Mouse (Mus musculus): ENCODE measurements at regions not wholly inside any gene's neighbourhood (a gene's known extent, or its start where the extent isn't known, plus 50 kb on each side); places are given as distances from the start of the nearest gene placed in this dataset.

DNA sequence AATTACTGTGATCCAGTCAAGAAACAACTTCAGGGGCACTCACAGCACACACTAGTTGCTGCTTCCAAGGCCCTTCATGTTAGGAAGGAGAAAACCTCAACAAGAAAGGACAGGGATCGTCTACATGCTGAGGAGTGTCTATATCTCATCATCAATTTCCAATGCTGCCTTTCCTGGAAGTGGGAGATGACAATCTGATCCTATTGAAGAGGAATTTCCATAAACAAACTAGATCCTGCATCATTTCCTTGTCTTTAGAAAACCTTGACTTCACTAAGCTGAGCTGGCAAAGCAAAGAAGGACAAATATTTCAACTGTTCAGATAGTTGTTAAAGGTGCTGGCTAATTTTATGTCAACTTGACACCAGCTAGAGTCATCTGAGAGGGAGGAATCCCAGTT, 83.5 kb upstream of the Rapgef5 start:
- DNase-seq: no peak

DNA sequence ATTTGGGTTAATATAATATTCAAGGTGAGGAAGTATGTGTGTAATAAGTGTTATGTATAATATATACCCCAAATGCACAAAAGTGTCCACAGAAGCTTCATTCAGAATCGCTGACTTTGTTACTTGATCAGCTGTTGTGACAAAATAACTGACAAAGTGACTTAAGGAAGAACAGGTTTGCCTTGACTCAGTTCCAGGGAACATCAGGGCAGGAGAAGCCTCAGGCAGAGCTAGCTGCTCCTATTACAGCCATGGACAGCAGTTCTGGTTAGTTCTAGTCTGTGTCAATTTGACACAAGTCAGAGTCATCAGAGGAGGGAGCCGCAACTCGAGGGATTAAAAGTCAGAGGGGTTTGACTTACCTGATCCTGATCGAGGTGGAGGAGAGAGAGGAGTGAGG, 79.3 kb upstream of the Rapgef5 start:
- no peak for DNase-seq

GRCm38 (mm10) chr12:117439015-117439605, 77.2 kb upstream of the Rapgef5 start:
- no peak for DNase-seq

DNA sequence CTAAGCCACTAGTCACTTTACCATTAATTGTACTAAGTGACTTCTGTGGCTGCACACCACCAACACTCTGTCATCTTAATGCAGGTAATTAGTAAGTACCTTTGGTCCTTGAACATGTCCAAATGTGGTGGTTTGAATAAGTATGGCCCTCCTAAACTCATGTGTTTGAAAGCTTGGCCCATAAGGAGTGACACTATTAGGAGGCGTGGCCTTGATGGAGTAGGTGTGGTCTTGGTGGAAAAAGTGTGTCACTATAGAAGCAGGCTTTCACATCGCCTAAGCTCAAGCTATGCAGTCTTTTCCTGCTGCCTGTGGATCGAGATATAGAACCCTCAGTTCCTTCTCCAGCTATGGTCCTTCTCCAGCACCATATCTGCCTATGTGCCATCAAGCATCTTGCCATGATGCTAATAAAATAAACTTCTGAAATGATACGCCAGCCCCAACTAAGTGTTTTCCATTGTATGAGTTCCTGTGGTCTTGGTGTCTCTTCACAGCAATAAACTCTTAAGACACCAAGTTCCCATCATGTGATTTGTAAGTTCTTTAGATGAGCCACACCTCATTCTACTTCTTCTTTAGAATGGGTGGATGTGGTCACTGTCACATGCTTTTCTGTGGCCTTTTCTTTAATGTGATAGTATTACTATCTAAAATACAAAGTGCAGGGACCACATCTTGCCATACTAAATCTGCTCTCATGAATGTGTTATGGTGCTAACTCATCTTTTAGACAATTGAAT, 71.9 kb upstream of the Rapgef5 start:
- DNase-seq: no peak

DNA sequence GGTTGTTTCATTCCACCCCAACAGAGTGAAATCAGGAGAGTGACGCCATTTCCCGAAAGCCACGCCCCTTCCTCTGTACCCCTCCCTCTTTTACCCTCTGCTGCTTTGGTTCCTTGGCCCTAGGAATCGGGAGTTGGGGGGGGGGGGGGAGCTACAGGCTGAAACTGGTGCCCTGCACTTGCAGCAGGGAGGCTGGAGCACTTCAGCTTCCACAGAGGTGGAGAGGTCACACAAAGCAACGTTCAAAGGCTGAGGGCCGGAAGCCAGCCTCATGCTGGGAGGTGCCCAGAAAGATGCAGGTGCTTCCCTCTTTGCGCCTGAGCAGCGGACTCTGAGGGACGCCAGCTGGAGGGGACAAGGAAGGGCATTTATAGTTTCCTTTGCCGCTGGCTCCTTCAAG, 69.1 kb upstream of the Rapgef5 start:
- DNase-seq: peak; percentile 67 to 79

DNA sequence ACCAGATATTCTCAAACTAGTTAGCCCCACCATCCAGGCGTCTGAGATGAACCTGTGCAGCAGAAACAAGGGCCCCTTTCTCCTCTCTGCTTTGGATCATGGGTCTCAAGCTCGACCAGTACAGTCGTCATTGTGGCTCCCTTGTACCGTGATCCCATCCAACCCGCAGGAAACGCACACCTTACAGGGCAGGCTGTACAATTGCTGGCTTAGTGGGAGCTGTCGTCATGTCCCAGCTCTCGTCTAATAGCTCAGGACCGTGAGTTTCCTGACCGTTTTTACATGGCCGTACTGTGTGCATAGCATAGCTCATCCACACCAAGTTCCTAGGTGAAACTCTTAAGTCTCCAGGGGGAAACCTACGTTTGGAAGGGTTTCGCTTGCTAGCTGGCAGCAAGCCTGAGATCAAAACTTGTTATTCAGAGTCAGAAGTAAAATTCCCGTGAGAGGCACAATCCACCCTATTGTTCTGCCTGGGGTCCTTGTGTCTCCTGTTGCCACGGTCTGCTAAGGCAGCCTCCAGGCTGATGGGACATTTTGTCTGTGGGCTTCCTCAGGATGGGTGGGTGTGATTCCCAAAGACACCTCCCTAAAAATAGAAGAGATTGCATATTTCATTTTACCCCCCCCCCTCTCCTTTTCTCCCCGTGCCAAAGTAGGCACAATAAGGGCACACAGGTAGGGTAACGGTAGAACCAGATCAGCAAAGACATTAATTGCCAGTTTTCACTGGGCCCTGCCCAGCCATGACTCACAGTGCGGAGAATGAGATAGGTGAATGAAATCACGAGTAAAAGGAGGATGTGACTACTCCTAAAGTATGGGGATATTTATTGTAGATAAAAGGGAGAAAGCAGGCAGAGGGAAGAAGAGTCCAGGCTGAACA, 68.2 kb upstream of the Rapgef5 start:
- DNase-seq: no peak

GRCm38 (mm10) chr12:117449080-117449479, 67.2 kb upstream of the Rapgef5 start:
- no peak for DNase-seq

DNA sequence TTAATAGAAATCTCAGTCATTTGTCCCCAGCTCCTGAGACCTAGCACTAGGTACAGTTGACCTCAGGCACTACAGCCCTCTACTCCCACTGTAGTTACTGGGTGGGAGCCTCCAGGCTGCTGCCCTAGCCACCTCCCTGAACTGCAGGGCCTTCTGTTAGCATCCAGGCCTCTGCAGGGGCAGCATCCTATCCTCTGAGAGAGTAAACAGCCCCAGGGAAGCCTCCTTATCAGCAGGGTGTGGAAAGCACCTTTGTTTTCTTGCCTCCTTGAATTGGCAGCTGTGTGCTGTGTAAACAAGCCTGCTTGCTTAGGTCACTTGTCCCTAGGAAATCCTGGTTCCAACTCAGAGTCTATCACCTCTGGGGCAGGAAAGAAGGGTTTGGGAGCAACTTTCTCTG, 66.2 kb upstream of the Rapgef5 start:
- DNase-seq: no peak

DNA sequence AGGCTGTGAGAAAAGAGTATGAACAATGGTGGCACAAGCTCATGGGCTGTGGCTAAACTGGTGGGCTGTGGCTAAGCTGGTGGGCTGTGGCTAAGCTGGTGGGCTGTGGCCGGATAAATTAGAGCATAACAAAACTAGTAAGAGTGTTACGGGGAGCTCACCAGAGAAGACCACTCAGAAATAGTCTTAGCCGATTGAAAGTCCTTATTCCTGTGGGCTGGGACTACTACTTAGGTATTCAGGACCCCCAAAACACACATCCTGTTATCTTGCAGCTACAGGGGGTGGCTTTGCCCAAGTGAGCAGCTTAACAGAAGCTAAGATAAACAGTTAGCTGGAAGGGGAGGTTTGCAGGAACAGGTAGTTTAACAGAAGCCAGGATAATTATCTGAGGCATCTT, 65.4 kb upstream of the Rapgef5 start:
- DNase-seq: no peak

DNA sequence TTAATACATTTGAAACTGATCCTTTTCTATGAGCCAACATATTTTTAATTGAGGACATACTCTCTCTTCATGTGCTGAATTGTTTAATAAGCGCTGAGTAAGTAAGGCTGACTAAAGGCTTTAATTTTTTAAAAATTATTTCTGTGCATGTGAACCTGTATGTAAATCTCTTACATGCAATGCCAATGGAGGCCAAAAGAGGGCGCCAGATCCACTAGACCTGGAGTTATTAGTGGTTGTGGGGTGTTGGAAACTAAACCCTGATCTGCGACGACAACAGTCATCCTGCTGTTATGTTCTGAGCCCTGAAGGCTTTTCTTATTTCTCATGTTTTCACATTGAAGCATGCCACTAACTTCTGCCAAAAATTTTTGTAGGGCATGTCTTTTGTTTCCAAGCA, 64.8 kb upstream of the Rapgef5 start:
- DNase-seq: peak; percentile 27 to 42

- DNase-seq: no peak
These were observed 60.5 kb upstream of the Rapgef5 start for GRCm38 (mm10) chr12:117455800-117456199.

DNA sequence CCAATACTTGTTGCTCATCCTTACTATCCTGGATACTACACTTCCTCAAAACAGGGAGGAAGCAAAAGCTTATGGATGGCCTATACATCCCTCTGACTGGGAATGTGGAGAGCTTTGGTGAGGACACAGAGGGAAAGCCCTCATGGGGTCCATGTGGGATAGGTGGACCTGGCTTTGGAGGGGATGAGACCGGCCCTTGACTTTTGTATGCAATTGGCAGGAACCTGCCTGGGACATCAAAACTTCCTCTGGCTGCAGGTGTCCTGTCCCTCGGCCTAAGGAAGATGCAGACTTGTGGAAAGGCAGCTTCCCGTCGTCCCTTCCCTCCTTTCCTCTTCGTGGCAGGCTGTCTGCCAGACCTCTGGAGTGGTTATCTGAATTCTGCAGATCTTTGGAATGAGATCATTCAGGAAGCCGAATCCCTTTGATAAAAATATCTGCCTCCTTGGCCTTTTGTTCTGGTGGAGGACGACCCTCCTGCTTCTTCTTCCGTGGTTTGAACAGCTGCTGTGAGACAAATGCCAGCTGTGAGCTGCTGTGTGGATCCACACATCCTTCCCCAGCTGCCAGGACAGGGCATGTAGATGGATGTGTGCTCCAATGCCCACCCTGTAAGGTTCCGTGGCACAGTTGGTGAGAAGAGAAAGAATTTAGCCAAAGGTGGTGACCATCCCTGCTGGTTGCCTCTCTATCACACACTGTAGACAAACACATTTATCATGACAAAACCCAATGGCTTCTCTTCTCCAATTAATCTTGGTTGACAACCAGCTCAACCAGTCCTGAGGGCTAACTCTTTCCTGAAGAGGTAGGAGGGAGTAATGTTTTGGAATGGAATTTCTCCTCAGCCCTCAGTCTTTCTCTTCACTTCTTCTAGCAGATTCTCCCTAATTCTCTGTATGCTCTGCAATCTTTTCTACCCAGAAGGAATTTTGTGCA, 57.9 kb upstream of the Rapgef5 start:
- DNase-seq: no peak

GRCm38 (mm10) chr12:117459541-117459940, 56.7 kb upstream of the Rapgef5 start:
- no peak for DNase-seq

DNA sequence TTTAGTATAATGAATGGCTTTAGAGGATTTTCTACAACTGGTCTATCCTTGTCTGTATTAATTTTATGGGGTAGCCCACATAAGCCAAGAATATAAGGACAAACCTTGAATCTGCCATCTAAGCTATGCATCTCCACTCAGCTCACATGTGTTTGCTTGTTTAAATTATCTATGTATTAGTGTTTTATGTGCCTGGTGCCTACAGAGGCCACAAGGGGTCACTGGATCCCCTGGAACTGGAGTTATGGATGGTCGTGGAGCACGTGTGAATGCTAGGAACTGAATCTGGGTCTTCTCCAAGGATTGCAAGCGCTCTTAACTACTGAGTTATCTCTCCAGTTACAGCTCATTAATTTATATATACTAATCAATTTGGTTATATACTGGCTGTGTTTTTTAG, 51.1 kb upstream of the Rapgef5 start:
- no peak for DNase-seq

DNA sequence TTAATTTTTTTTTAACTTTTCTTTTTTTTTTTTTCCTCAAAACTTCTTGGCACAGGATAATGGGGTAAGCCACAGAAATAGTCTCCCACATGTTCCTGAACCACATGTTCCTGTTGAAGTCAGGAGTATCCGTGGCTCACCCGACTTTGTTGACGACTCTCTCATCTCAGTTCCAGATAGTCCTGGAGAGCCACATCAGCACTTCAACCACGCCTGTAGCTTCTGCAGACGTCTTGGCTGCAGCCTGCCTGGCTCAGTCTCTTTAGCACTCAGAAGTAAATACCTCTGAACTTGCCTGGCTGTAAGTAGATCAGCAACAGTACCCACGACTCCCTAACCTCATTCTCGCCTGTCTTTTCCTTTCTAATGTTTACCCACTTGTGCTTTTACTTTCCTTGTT, 50.3 kb upstream of the Rapgef5 start:
- no peak for DNase-seq

All from thymus, postnatal 36 days (tissue).